Mouse (Mus musculus) erythroblast, embryonic 14.5 days (primary cell): ENCODE data around the gene Col23a1.

ENCODE experiments used
- GATA1 ChIP-seq: IDR thresholded peaks from 2 replicates; pipeline ENCODE4 v1.6.1; 2012; ENCODE audit warnings: low read length, inconsistent platforms, mixed read lengths
- TAL1 ChIP-seq: IDR thresholded peaks from 3 replicates; pipeline ENCODE4 v1.6.1; 2012; ENCODE audit warnings: low read length, inconsistent platforms, mixed read lengths

GRCm38 (mm10) chr11:51453742-51454141 is 164.0 kb downstream of the Col23a1 start:
- TF ChIP-seq TAL1, result no peak
- no peak for TF ChIP-seq GATA1
